Mouse (Mus musculus) small intestine, adult 2 months (tissue): Measurements from ENCODE around the gene Tfip11. TPM values are rescaled to one million over a fixed set of nuclear protein-coding genes. Genes with fewer than 3 reads are reported as not detected.

Experiments used
- H3K27ac ChIP-seq: fragments of 200-500 bp; 2 replicates; pipeline ENCODE4 v1.5.1; 2012; ENCODE audit warnings: low read depth, low read length, control low read depth, inconsistent platforms; ENCODE audit not compliant: insufficient read depth
- H3K27me3 ChIP-seq: fragments of 200-500 bp; 2 replicates; pipeline ENCODE4 v1.6.1; 2012; ENCODE audit warnings: mild to moderate bottlenecking, moderate library complexity, low read length, inconsistent platforms; ENCODE audit not compliant: control insufficient read depth, insufficient read depth
- H3K36me3 ChIP-seq: fragments of 200-500 bp; 2 replicates; pipeline ENCODE4 v1.6.1; 2012; ENCODE audit warnings: mild to moderate bottlenecking, low read length, control low read depth, inconsistent platforms; ENCODE audit not compliant: control insufficient read depth, insufficient read depth
- H3K4me1 ChIP-seq: fragments of 200-500 bp; 2 replicates; pipeline ENCODE4 v1.6.1; 2012; ENCODE audit warnings: low read length, inconsistent platforms, mixed read lengths; ENCODE audit not compliant: control insufficient read depth, insufficient read depth, insufficient read length
- H3K4me3 ChIP-seq: fragments of 200-500 bp; 2 replicates; pipeline ENCODE4 v1.5.1; 2012; ENCODE audit warnings: low read depth, mild to moderate bottlenecking, control low read depth, inconsistent platforms, low read length, moderate library complexity
- CTCF ChIP-seq: fragments of 200-500 bp; IDR thresholded peaks from 2 replicates; pipeline ENCODE4 v1.5.1; 2012; ENCODE audit warnings: low read depth, mild to moderate bottlenecking, control low read depth, inconsistent platforms, low read length, moderate library complexity, mixed read lengths; ENCODE audit not compliant: insufficient replicate concordance, insufficient read length; ENCODE audit errors: extremely low read depth
- POLR2A ChIP-seq: fragments of 200-500 bp; IDR thresholded peaks from 2 replicates; pipeline ENCODE4 v1.6.1; 2012; ENCODE audit warnings: low read depth, mild to moderate bottlenecking, control low read depth, inconsistent platforms, low read length, moderate library complexity
- WGBS: fragments of 180-500 bp; shearing (Covaris S2); methylation state at CpG from one replicate; pipeline ENCODE4 v1.1.7; 2018; 5-methylcytosine and 5-hydroxymethylcytosine counted together
- polyA plus RNA-seq: library from polyadenylated mRNA; depleted of rRNA; stranded (reverse); fragments of >200 nt; gene quantifications from 2 replicates; pipeline ENCODE4 v1.2.3, GENCODE M21; 2012; rRNA removed

Gene Tfip11
- 18.3 and 40.0 TPM in 2 replicates for polyA plus RNA-seq

DNA sequence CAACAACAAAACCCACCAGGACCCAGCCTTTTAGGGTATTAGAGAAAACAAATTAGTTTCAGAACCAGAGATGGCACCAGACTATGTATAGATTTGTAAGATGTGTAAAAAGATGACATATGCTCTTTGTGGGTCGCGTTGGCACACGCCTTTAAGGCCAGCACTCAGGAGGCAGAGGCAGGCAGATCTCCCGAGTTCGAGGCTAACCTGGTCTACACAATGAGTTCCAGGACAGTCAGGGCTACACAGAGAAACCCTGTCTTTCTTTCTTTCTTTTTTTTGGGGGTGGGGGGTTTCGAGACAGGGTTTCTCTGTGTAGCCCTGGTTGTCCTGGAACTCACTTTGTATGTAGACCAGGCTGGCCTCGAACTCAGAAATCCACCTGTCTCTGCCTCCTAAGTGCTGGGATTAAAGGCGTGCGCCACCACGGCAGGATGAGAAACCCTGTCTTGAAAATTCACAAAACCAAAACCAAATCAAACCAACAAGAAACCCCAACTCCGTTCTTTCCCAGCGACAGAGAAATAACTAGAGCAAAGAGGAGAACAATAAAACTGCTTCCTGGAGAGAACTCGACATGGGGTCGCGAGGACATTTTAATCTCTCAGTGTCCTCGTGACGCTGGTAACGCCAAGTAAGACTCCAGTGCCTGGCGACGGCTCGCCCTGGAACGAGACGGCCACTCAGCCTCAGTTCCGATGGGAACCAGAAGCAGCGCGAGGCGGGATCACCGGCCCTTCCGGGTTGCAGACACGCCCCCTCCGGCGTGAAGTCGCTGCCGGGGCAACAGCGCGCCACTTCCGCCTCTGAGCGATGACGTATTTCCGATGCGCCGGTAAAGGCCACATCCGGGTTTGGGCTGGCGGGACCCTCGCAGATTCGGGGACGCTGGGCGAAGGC, at the start of gene Tfip11:
Gene Tfip11 (plus strand): TSS at position 813 of the 900 bp plus-strand sequence.
- no peaks in the 10 kb centered on the region for H3K27me3 ChIP-seq
- H3K27ac ChIP-seq, result peak within 1 kb of the TSS; percentile 77
- peaks cover 5% of the 10 kb centered on the region for H3K4me1 ChIP-seq
- peaks cover 18% of the 10 kb centered on the region for H3K36me3 ChIP-seq
- peak; percentile 50; the same call in 1 of the 2 replicates for TF ChIP-seq POLR2A
- no peak for TF ChIP-seq CTCF
- WGBS, result 4% methylated on average over 48 of the region's 48 CpGs
- H3K4me3 ChIP-seq, result peak within 1 kb of the TSS; percentile 88

GRCm38 (mm10) chr5:112276907-112277348, 49.2 kb upstream of the Tfip11 start:
- Histone ChIP-seq H3K36me3 (no peaks in the 10 kb centered on the region), H3K27me3 (no peaks in the 10 kb centered on the region), H3K4me1 (peaks cover 16% of the 10 kb centered on the region; the same call in 1 of the 2 replicates), H3K27ac (peak overlapping the region; percentile 59), H3K4me3 (peak overlapping the region; percentile 91)
- under 1% methylated on average over 24 of the region's 24 CpGs for WGBS
- no peak for TF ChIP-seq POLR2A
- TF ChIP-seq CTCF, result no peak

GRCm38 (mm10) chr5:112277906-112278470, 48.2 kb upstream of the Tfip11 start:
- WGBS, result 59% methylated on average over 11 of the region's 11 CpGs
- H3K36me3 ChIP-seq, result no peaks in the 10 kb centered on the region
- 0 out of 2 replicates have a peak overlapping the region, but pooled peaks have one; percentile 14 for H3K27ac ChIP-seq
- peaks cover 19% of the 10 kb centered on the region for H3K4me1 ChIP-seq
- H3K4me3 ChIP-seq, result peak overlapping the region; percentile 20
- no peak for TF ChIP-seq CTCF
- no peak for TF ChIP-seq POLR2A
- no peaks in the 10 kb centered on the region for H3K27me3 ChIP-seq

DNA sequence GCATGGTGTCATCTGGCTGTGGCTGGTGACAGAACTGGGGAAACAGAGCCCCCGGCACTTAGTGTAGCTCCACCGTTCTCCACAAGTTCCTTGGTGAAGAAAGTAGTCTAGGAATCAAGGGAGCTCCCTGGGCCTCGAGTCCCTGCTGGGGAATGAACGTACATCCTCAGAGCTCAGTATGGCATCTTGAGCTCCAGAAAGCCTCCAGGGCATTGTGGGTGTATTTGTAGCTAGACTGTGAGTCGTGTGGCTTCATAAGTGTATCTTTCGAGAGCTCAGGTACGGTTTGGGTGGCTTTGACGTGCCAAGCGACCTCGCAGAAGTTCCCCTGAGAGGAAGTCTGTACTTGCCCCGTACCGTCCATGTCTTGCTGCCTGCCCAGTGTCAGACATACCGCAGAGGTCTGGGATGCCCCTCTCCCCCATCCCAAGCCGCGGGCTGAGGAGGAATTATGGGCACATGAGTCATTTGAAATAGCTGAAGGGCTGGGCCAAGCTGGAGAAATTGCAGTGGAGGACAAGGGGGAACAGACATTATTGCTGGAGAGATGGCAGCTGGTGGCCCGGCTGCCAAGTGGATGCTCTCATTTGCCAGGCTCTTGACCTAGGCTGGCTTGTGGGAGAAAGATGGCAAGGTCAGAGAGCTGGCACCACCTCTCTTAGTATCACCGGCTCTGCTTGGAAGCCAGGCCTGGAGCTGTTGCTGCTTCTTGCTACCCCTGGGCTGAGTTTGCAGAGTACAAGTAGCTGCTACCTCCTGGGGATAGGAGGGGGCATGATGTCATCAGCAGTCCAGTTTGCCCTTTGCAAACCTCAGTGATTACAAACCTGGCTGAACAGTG, 46.8 kb upstream of the Tfip11 start:
- 73% methylated on average over 17 of the region's 17 CpGs for WGBS
- TF ChIP-seq POLR2A, result no peak
- no peak for TF ChIP-seq CTCF

GRCm38 (mm10) chr5:112280151-112280550, 46.0 kb upstream of the Tfip11 start:
- no peaks in the 10 kb centered on the region for H3K27me3 ChIP-seq
- H3K4me1 ChIP-seq, result peaks cover 21% of the 10 kb centered on the region
- H3K4me3 ChIP-seq, result no peak overlapping the region
- peak overlapping the region; percentile 10 for H3K27ac ChIP-seq
- H3K36me3 ChIP-seq, result no peaks in the 10 kb centered on the region
- WGBS, result 83% methylated on average over 7 of the region's 7 CpGs
- TF ChIP-seq CTCF (no peak), POLR2A (no peak)

More for the DNA sequence above, 46.8 kb upstream of the Tfip11 start:
- Histone ChIP-seq H3K27me3 (no peaks in the 10 kb centered on the region), H3K27ac (peak overlapping the region; percentile 10; the same call in 1 of the 2 replicates), H3K4me1 (peaks cover 21% of the 10 kb centered on the region), H3K4me3 (0 out of 2 replicates have a peak overlapping the region, but pooled peaks have one; percentile 0), H3K36me3 (no peaks in the 10 kb centered on the region)

DNA sequence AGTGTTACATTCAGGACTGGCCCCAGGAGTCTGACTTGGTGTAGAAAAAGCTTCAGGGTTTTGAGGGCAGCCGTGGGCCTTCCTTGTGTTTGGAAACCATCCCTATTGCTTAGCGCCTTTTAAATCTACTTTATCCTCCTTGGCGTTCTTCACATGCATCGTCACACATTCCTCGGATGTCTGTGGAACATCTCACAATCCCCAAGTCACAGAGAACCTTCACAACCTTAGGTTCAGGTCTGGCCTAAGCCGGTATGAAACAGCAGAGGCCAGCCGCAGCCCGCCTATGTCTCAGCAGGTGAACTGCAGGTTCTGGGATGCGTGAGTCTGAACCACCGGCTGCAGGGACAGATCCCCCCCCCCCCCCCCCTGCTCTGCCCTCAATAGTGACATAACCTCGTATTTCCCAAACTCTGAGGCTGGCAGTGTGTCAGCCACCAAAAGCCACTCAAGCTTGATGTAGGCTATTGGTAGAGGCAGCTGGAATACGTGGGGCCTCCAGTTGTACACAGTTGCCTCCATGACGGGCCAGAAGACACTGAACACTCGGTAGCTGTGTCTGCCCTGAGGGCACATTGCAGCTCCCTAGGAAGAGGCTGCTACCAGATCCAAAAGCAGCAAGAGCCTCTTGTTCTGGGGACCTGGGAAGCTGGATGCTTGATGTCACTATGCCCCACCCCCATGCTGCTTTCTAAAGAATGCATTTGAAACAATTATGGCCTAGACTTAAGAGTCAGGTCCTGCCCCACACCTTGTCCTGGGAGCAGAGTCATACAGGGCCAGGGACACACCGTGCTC, 45.1 kb upstream of the Tfip11 start:
- WGBS, result 73% methylated on average over 15 of the region's 15 CpGs
- peak overlapping the region; percentile 10; the same call in 1 of the 2 replicates for H3K27ac ChIP-seq

More for the DNA sequence above, 45.1 kb upstream of the Tfip11 start:
- TF ChIP-seq CTCF, result no peak
- no peak for TF ChIP-seq POLR2A
- Histone ChIP-seq H3K36me3 (no peaks in the 10 kb centered on the region), H3K27me3 (no peaks in the 10 kb centered on the region), H3K4me3 (no peak overlapping the region), H3K4me1 (peaks cover 25% of the 10 kb centered on the region)
